Mouse (Mus musculus) lung, postnatal 0 days (tissue): ENCODE data around the gene Hsf2. TPM values are rescaled to one million over a fixed set of nuclear protein-coding genes. Genes with fewer than 3 reads are reported as not detected.

Experiments
- ATAC-seq: fragments of 200-750 bp; cut with Nextera tagmentation; 2 replicates; pipeline ENCODE4 v1.8.0; 2017; ENCODE audit warnings: moderate library complexity
- DNase-seq: peaks from one replicate; pipeline ENCODE4 v3.0.0-alpha.2; 2016; ENCODE audit warnings: low spot score
- H3K27ac ChIP-seq: fragments of 300-500 bp; sonication (generic); 2 replicates; pipeline ENCODE4 v1.5.1; 2014; ENCODE audit warnings: antibody characterized with exemption, mild to moderate bottlenecking, low read length, mixed read lengths
- H3K27me3 ChIP-seq: fragments of 300-500 bp; sonication (generic); replicated peaks from 2 replicates; pipeline ENCODE4 v1.6.1; 2014; ENCODE audit warnings: low read length, mixed read lengths; ENCODE audit not compliant: insufficient read depth
- H3K36me3 ChIP-seq: fragments of 300-500 bp; sonication (generic); 2 replicates; pipeline ENCODE4 v1.6.1; 2014; ENCODE audit warnings: low read length, mixed read lengths; ENCODE audit not compliant: insufficient read depth
- H3K4me1 ChIP-seq: fragments of 300-500 bp; sonication (generic); 2 replicates; pipeline ENCODE4 v1.6.1; 2014; ENCODE audit warnings: antibody characterized with exemption, low read depth, low read length, mixed read lengths; ENCODE audit not compliant: insufficient read depth
- H3K4me2 ChIP-seq: fragments of 300-500 bp; sonication (generic); replicated peaks from 2 replicates; pipeline ENCODE4 v1.6.1; 2014; ENCODE audit warnings: low read depth, mild to moderate bottlenecking, low read length, moderate library complexity, mixed read lengths
- H3K4me3 ChIP-seq: fragments of 300-500 bp; sonication (generic); 2 replicates; pipeline ENCODE4 v1.5.1; 2014; ENCODE audit warnings: low read depth, low read length
- H3K9ac ChIP-seq: fragments of 300-500 bp; sonication (generic); replicated peaks from 2 replicates; pipeline ENCODE4 v1.6.1; 2014; ENCODE audit warnings: low read depth, mild to moderate bottlenecking
- H3K9me3 ChIP-seq: fragments of 300-500 bp; sonication (generic); 2 replicates; pipeline ENCODE4 v1.6.1; 2016; ENCODE audit warnings: low read length, mixed read lengths
- CTCF ChIP-seq: IDR thresholded peaks from 2 replicates; pipeline ENCODE4 v1.5.1; 2016; ENCODE audit warnings: antibody characterized with exemption, mild to moderate bottlenecking
- EP300 ChIP-seq: IDR thresholded peaks from 2 replicates; pipeline ENCODE4 v1.6.1; 2016; ENCODE audit warnings: antibody characterized with exemption, mild to moderate bottlenecking, control low read depth
- WGBS: fragments of 180-500 bp; shearing (Covaris S2); extraction: QIAGEN DNeasy Blood & Tissue Kit; methylation state at CpG from one replicate; pipeline ENCODE4 v1.1.7; 2014; 5-methylcytosine and 5-hydroxymethylcytosine counted together
- polyA plus RNA-seq: library from polyadenylated mRNA; unstranded; fragments of >200 nt; fragmentation: Nextera tagmentation; extraction: Ambion mirVana; gene quantifications from 2 replicates; pipeline ENCODE4 v1.2.1, GENCODE M21; 2015

Gene Hsf2
- polyA plus RNA-seq, 1 experiment from 2014 or later, result 17.3 TPM

DNA sequence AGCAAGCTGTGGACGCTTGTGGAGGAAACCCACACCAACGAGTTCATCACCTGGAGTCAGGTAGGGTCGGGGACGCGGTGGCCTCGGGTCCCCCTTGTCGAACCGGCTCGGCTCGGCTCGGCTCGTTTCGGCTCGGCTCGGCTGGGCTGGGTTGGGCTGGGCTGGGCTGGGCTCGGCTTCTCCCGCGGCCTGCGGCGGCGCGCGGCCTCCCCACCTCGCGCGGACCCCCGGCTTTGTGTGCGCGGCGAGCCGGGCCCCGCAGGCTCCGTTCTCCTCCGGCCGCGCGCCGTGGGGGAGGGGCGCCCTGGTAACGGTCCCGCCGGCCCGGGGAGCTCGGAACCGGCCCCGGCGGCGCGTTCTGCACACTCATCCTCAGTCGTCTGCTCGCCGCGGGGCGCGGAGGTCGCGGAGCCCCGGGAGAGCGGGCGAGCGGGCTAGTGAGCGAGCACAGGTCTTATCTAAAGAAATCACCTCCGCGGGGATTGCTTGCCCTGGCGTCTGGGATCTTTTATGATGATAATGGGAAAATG, 422 bp downstream of the Hsf2 start:
- H3K4me3 ChIP-seq, result peak overlapping the region; percentile 85
- H3K9ac ChIP-seq, result peak overlapping the region; percentile 86
- 0% methylated on average over 37 of the region's 65 CpGs for WGBS
- no peaks in the 10 kb centered on the region for H3K27me3 ChIP-seq
- H3K4me1 ChIP-seq, result peaks cover 4% of the 10 kb centered on the region; the same call in 1 of the 2 replicates
- DNase-seq (peak; percentile 61), ATAC-seq (peak; percentile 87)
- H3K9me3 ChIP-seq, result no peaks in the 10 kb centered on the region
- peak overlapping the region; percentile 77 for H3K4me2 ChIP-seq
- TF ChIP-seq CTCF, result no peak
- TF ChIP-seq EP300, result no peak
- H3K36me3 ChIP-seq, result no peaks in the 10 kb centered on the region
- H3K27ac ChIP-seq, result peak overlapping the region; percentile 80

- Histone ChIP-seq H3K9me3 (no peaks in the 10 kb centered on the region), H3K9ac (peak overlapping the region; percentile 86; the same call in 1 of the 2 replicates), H3K27me3 (no peaks in the 10 kb centered on the region), H3K4me2 (peak overlapping the region; percentile 77), H3K36me3 (no peaks in the 10 kb centered on the region), H3K4me3 (peak overlapping the region; percentile 85), H3K4me1 (peaks cover 4% of the 10 kb centered on the region; the same call in 1 of the 2 replicates), H3K27ac (no peak overlapping the region)
- ATAC-seq (no peak), DNase-seq (no peak)
- 2% methylated on average over 8 of the region's 8 CpGs for WGBS
- no peak for TF ChIP-seq CTCF
- no peak for TF ChIP-seq EP300
Measured at GRCm38 (mm10) chr10:57487201-57487600, 1.0 kb downstream of the Hsf2 start.

DNA sequence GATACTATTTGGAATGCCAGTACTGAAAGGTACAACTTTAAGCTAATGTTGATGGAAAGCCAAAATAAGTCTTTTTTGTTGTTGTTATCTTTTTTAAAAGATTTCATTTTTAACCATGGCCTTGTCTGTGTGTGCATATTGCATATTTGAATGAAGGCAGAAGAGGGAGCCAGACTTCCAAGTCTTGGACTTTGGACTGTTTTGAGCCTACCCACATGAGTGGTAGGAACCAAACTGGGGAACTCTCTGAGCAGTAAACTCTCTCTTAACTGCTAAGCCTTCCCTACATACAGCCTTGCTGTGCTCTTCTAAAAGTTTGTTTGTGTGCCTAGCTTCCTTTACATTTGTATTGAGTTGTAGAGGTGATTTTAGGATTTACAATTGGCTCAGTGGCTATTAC, 2.4 kb downstream of the Hsf2 start:
- ATAC-seq (no peak), DNase-seq (no peak)
- Histone ChIP-seq H3K9ac (no peak overlapping the region), H3K4me2 (no peak overlapping the region), H3K9me3 (no peaks in the 10 kb centered on the region), H3K4me3 (no peak overlapping the region), H3K27me3 (no peaks in the 10 kb centered on the region), H3K4me1 (peaks cover 4% of the 10 kb centered on the region; the same call in 1 of the 2 replicates), H3K36me3 (no peaks in the 10 kb centered on the region), H3K27ac (no peak overlapping the region)
- peak; percentile 24 for TF ChIP-seq CTCF
- no peak for TF ChIP-seq EP300

DNA sequence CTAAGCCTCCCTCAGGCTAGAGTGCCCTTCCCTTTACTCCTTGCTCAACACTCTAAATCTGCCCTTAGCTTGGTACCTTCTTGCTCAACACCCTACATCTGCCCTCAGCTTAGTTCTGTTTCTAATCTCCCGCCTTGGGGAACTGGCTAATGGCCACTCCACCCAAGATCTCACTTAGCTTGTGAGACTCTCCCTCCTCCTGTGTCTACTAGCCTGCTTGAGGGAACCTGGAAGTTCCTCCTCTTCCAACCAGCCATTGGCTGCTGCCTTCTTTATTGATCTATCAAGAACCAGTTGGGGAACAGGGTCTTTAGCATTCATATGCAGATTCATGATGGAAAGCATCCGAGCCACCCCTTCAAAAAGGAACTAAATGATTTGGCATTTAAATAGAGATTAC, 5.9 kb downstream of the Hsf2 start:
- Histone ChIP-seq H3K36me3 (no peaks in the 10 kb centered on the region), H3K9ac (no peak overlapping the region), H3K9me3 (no peaks in the 10 kb centered on the region), H3K27ac (no peak overlapping the region), H3K27me3 (no peaks in the 10 kb centered on the region), H3K4me1 (peaks cover 4% of the 10 kb centered on the region; the same call in 1 of the 2 replicates), H3K4me3 (no peak overlapping the region), H3K4me2 (no peak overlapping the region)
- WGBS, result 84% methylated on average over 2 of the region's 2 CpGs
- peak; percentile 42 for DNase-seq
- no peak for ATAC-seq
- TF ChIP-seq CTCF, result no peak
- TF ChIP-seq EP300, result no peak

- H3K9ac ChIP-seq, result no peak overlapping the region
- H3K9me3 ChIP-seq, result no peaks in the 10 kb centered on the region
- ATAC-seq (no peak), DNase-seq (no peak)
- no peaks in the 10 kb centered on the region for H3K36me3 ChIP-seq
- H3K27ac ChIP-seq, result no peak overlapping the region
- H3K27me3 ChIP-seq, result no peaks in the 10 kb centered on the region
- WGBS, result 75% methylated on average over 9 of the region's 9 CpGs
- H3K4me3 ChIP-seq, result no peak overlapping the region
- H3K4me1 ChIP-seq, result no peaks in the 10 kb centered on the region
- no peak overlapping the region for H3K4me2 ChIP-seq
- TF ChIP-seq CTCF (no peak), EP300 (no peak)
Measured at GRCm38 (mm10) chr10:57499414-57500156, 13.4 kb downstream of the Hsf2 start.

- WGBS, result 95% methylated on average over 2 of the region's 2 CpGs
- Histone ChIP-seq H3K27ac (no peak overlapping the region), H3K27me3 (no peaks in the 10 kb centered on the region), H3K36me3 (peaks cover 36% of the 10 kb centered on the region), H3K4me2 (no peak overlapping the region), H3K4me3 (no peak overlapping the region), H3K9me3 (no peaks in the 10 kb centered on the region), H3K9ac (no peak overlapping the region), H3K4me1 (no peaks in the 10 kb centered on the region)
- TF ChIP-seq CTCF (no peak), EP300 (no peak)
- DNase-seq (no peak), ATAC-seq (no peak)
Measured at GRCm38 (mm10) chr10:57514616-57515015, 28.4 kb downstream of the Hsf2 start.
